Mouse (Mus musculus) neural tube, embryonic 14.5 days (tissue): ENCODE measurements around the gene Lrrc66. TPM values are rescaled to one million over a fixed set of nuclear protein-coding genes. Genes with fewer than 3 reads are reported as not detected.

Experiments
- ATAC-seq: fragments of 200-750 bp; cut with Nextera tagmentation; 2 replicates; pipeline ENCODE4 v1.8.0; 2017; ENCODE audit warnings: low read depth, mild to moderate bottlenecking, moderate TSS enrichment, moderate library complexity
- H3K27ac ChIP-seq: fragments of 300-500 bp; sonication (generic); 2 replicates; pipeline ENCODE4 v1.5.1; 2014; ENCODE audit warnings: low read depth, mild to moderate bottlenecking, control low read depth, low read length, moderate library complexity, mixed read lengths
- H3K27me3 ChIP-seq: fragments of 300-500 bp; sonication (generic); 2 replicates; pipeline ENCODE4 v1.6.1; 2014; ENCODE audit warnings: low read length; ENCODE audit not compliant: control insufficient read depth, insufficient read depth
- H3K36me3 ChIP-seq: fragments of 300-500 bp; sonication (generic); 2 replicates; pipeline ENCODE4 v1.6.1; 2014; ENCODE audit warnings: low read length, mixed read lengths; ENCODE audit not compliant: control insufficient read depth, insufficient read depth
- H3K4me1 ChIP-seq: fragments of 300-500 bp; sonication (generic); 2 replicates; pipeline ENCODE4 v1.6.1; 2014; ENCODE audit warnings: low read length; ENCODE audit not compliant: control insufficient read depth, insufficient read depth
- H3K4me2 ChIP-seq: fragments of 300-500 bp; sonication (generic); 2 replicates; pipeline ENCODE4 v1.6.1; 2014; ENCODE audit warnings: mild to moderate bottlenecking, low read depth, low read length, control low read depth
- H3K4me3 ChIP-seq: fragments of 300-500 bp; sonication (generic); 2 replicates; pipeline ENCODE4 v1.5.1; 2014; ENCODE audit warnings: low read depth, low read length, control low read depth, mixed read lengths
- H3K9ac ChIP-seq: fragments of 300-500 bp; sonication (generic); replicated peaks from 2 replicates; pipeline ENCODE4 v1.6.1; 2014; ENCODE audit warnings: low read depth, mild to moderate bottlenecking, control low read depth, low read length, mixed read lengths
- H3K9me3 ChIP-seq: fragments of 300-500 bp; sonication (generic); 2 replicates; pipeline ENCODE4 v1.6.1; 2016; ENCODE audit warnings: low read length; ENCODE audit not compliant: control insufficient read depth
- WGBS: fragments of 180-500 bp; shearing (Covaris S2); extraction: QIAGEN DNeasy Blood & Tissue Kit; methylation state at CpG from one replicate; pipeline ENCODE4 v1.1.7; 2014; 5-methylcytosine and 5-hydroxymethylcytosine counted together
- polyA plus RNA-seq: library from polyadenylated mRNA; unstranded; fragments of >200 nt; fragmentation: Nextera tagmentation; extraction: Ambion mirVana; gene quantifications from 2 replicates; pipeline ENCODE4 v1.2.1, GENCODE M21; 2014

Gene Lrrc66
- polyA plus RNA-seq, 1 experiment from 2014 or later = not detected

- under 1% methylated on average over 62 of the region's 62 CpGs for WGBS
- no peak within 1 kb of the TSS for H3K27ac ChIP-seq
- H3K9me3 ChIP-seq = no peaks in the 10 kb centered on the region
Observed at GRCm38 (mm10) chr5:73647261-73647900, 15.1 kb upstream of the Lrrc66 start, which contains the start of gene Sgcb. Gene Sgcb (minus strand): TSS chr5:73647790.

GRCm38 (mm10) chr5:73642091-73642490 is 9.8 kb upstream of the Lrrc66 start:
- H3K9ac ChIP-seq = no peak overlapping the region
- no peak overlapping the region for H3K4me2 ChIP-seq
- no peak overlapping the region for H3K4me3 ChIP-seq
- no peaks in the 10 kb centered on the region for H3K9me3 ChIP-seq
- H3K27ac ChIP-seq = no peak overlapping the region
- H3K4me1 ChIP-seq = no peaks in the 10 kb centered on the region
- H3K36me3 ChIP-seq = no peaks in the 10 kb centered on the region; the same call in none of the 2 replicates
- no peak for ATAC-seq
- no peaks in the 10 kb centered on the region for H3K27me3 ChIP-seq
- 83% methylated on average over 4 of the region's 4 CpGs for WGBS

More at GRCm38 (mm10) chr5:73647261-73647900, 15.1 kb upstream of the Lrrc66 start, which contains the start of gene Sgcb:
- peaks cover 8% of the 10 kb centered on the region for H3K4me1 ChIP-seq
- peaks cover 24% of the 10 kb centered on the region for H3K27me3 ChIP-seq
- H3K4me3 ChIP-seq = peak within 1 kb of the TSS; percentile 81
- H3K36me3 ChIP-seq = no peaks in the 10 kb centered on the region
- H3K9ac ChIP-seq = peak within 1 kb of the TSS; percentile 82
- ATAC-seq = peak; percentile 85
- peak within 1 kb of the TSS; percentile 70 for H3K4me2 ChIP-seq

- 92% methylated on average over 3 of the region's 3 CpGs for WGBS
- Histone ChIP-seq H3K4me1 (no peaks in the 10 kb centered on the region), H3K4me2 (no peak overlapping the region), H3K27ac (no peak overlapping the region), H3K9ac (no peak overlapping the region), H3K27me3 (no peaks in the 10 kb centered on the region), H3K9me3 (no peaks in the 10 kb centered on the region), H3K36me3 (no peaks in the 10 kb centered on the region; the same call in none of the 2 replicates), H3K4me3 (no peak overlapping the region)
- ATAC-seq = no peak
Observed at GRCm38 (mm10) chr5:73641058-73641457, 8.7 kb upstream of the Lrrc66 start.

GRCm38 (mm10) chr5:73637337-73638107 is 5.2 kb upstream of the Lrrc66 start:
- Histone ChIP-seq H3K9ac (no peak overlapping the region), H3K4me1 (no peaks in the 10 kb centered on the region), H3K4me3 (no peak overlapping the region), H3K27me3 (no peaks in the 10 kb centered on the region), H3K9me3 (no peaks in the 10 kb centered on the region), H3K4me2 (no peak overlapping the region), H3K27ac (no peak overlapping the region), H3K36me3 (peaks cover 3% of the 10 kb centered on the region)
- ATAC-seq = peak; percentile 72
- WGBS = 43% methylated on average over 8 of the region's 8 CpGs

- H3K4me2 ChIP-seq = no peak overlapping the region
- no peak for ATAC-seq
- no peaks in the 10 kb centered on the region for H3K9me3 ChIP-seq
- WGBS = 60% methylated on average over 8 of the region's 8 CpGs
- H3K9ac ChIP-seq = no peak overlapping the region
- no peak overlapping the region for H3K27ac ChIP-seq
- no peak overlapping the region for H3K4me3 ChIP-seq
- H3K36me3 ChIP-seq = peaks cover 3% of the 10 kb centered on the region; the same call in 1 of the 2 replicates
- H3K4me1 ChIP-seq = no peaks in the 10 kb centered on the region
- H3K27me3 ChIP-seq = no peaks in the 10 kb centered on the region
Observed at GRCm38 (mm10) chr5:73633141-73633540, 815 bp upstream of the Lrrc66 start.

GRCm38 (mm10) chr5:73631001-73631558 is 1.2 kb downstream of the Lrrc66 start:
- 41% methylated on average over 10 of the region's 10 CpGs for WGBS
- no peak overlapping the region for H3K9ac ChIP-seq
- no peak overlapping the region for H3K4me2 ChIP-seq
- no peaks in the 10 kb centered on the region for H3K9me3 ChIP-seq
- peaks cover 3% of the 10 kb centered on the region; the same call in 1 of the 2 replicates for H3K36me3 ChIP-seq
- no peak overlapping the region for H3K4me3 ChIP-seq
- no peaks in the 10 kb centered on the region for H3K4me1 ChIP-seq
- H3K27ac ChIP-seq = no peak overlapping the region
- ATAC-seq = no peak
- H3K27me3 ChIP-seq = no peaks in the 10 kb centered on the region

- Histone ChIP-seq H3K4me3 (no peak overlapping the region), H3K27ac (no peak overlapping the region), H3K4me2 (no peak overlapping the region), H3K27me3 (no peaks in the 10 kb centered on the region), H3K9ac (no peak overlapping the region), H3K36me3 (no peaks in the 10 kb centered on the region; the same call in 1 of the 2 replicates), H3K9me3 (no peaks in the 10 kb centered on the region), H3K4me1 (no peaks in the 10 kb centered on the region)
- no peak for ATAC-seq
- WGBS = 88% methylated on average over 5 of the region's 5 CpGs
Observed at GRCm38 (mm10) chr5:73630141-73630540, 2.2 kb downstream of the Lrrc66 start.

- 81% methylated on average over 15 of the region's 15 CpGs for WGBS
- ATAC-seq = no peak
- H3K4me3 ChIP-seq = no peak overlapping the region
- H3K27me3 ChIP-seq = no peaks in the 10 kb centered on the region
- no peak overlapping the region for H3K27ac ChIP-seq
- no peak overlapping the region for H3K9ac ChIP-seq
- H3K36me3 ChIP-seq = no peaks in the 10 kb centered on the region
- H3K9me3 ChIP-seq = no peaks in the 10 kb centered on the region
- H3K4me2 ChIP-seq = no peak overlapping the region
- H3K4me1 ChIP-seq = no peaks in the 10 kb centered on the region
Observed at GRCm38 (mm10) chr5:73627991-73628390, 4.3 kb downstream of the Lrrc66 start.

GRCm38 (mm10) chr5:73627559-73627958 is 4.8 kb downstream of the Lrrc66 start:
- Histone ChIP-seq H3K36me3 (no peaks in the 10 kb centered on the region), H3K9ac (no peak overlapping the region), H3K4me3 (no peak overlapping the region), H3K4me2 (no peak overlapping the region), H3K9me3 (no peaks in the 10 kb centered on the region), H3K27me3 (no peaks in the 10 kb centered on the region), H3K27ac (no peak overlapping the region), H3K4me1 (no peaks in the 10 kb centered on the region)
- 63% methylated on average over 4 of the region's 4 CpGs for WGBS
- ATAC-seq = no peak
